ENCODE assay signal across 21 mouse cellular contexts in the genomic region with DNA sequence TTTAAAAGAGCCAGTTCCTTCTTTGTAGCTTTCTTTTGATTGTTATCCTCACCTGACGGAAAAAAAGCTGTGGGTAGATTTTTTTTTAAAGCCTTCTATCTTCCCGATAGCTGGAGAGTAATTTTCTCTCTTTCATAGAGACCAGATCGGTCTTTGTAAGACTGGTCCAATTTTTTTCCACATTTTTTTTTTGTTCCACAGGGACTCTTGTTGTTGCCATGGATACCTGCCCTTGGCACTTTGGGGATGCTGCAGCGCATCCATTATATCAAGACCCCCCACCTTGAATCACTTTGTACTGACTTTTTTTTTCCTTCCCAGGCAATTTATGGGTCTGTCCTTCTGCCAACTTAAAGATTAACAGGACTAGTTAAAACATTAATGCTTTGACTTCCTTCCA.
DNase-seq lines count a peak whose midpoint lies in the region; ATAC-seq lines count a peak whose summit lies in the region.
"Had no signal": no experiment of that assay in that cellular context is flagged by ENCODE, and none has a peak within 500 bp of the region (broad histone marks: within the 10 kb centered on the region; RNA-seq: fewer than 3 reads in every experiment).

No protein-coding gene starts in this region.

- H3K4me1 ChIP-seq in hindbrain, embryonic 14.5 days (replicated peaks; ENCODE audit: control insufficient read depth, insufficient read depth, low read length): no peaks in the 10 kb centered on the region
- H3K4me1 ChIP-seq in hindbrain, embryonic 12.5 days: no peaks in the 10 kb centered on the region
- H3K4me1 ChIP-seq in midbrain, embryonic 15.5 days: no peaks in the 10 kb centered on the region
- H3K4me1 ChIP-seq in midbrain, embryonic 11.5 days (ENCODE audit: control insufficient read depth, insufficient read depth, low read length): no peaks in the 10 kb centered on the region
- H3K4me1 ChIP-seq: embryonic facial prominence, embryonic 12.5 days; hindbrain, embryonic 10.5 days had no signal

- no peaks in the 10 kb centered on the region for H3K36me3 ChIP-seq in hindbrain, embryonic 14.5 days (replicated peaks; ENCODE audit: control insufficient read depth, insufficient read depth)
- H3K36me3 ChIP-seq in hindbrain, embryonic 12.5 days: no peaks in the 10 kb centered on the region
- H3K36me3 ChIP-seq in midbrain, embryonic 15.5 days (replicated peaks): no peaks in the 10 kb centered on the region
- no peaks in the 10 kb centered on the region for H3K36me3 ChIP-seq in midbrain, embryonic 11.5 days (ENCODE audit: control insufficient read depth, insufficient read depth, low read length)
- H3K36me3 ChIP-seq: embryonic facial prominence, embryonic 12.5 days; G1E; heart, embryonic 12.5 days; hindbrain, embryonic 10.5 days had no signal

- no peak overlapping the region for H3K4me3 ChIP-seq in hindbrain, embryonic 14.5 days (replicated peaks; ENCODE audit: low read length)
- no peak overlapping the region for H3K4me3 ChIP-seq in hindbrain, embryonic 12.5 days
- no peak overlapping the region for H3K4me3 ChIP-seq in midbrain, embryonic 15.5 days
- H3K4me3 ChIP-seq in midbrain, embryonic 11.5 days (ENCODE audit: low read depth, low read length): no peak overlapping the region
- H3K4me3 ChIP-seq: embryonic facial prominence, embryonic 12.5 days; gastrocnemius, adult 2 months; heart, embryonic 12.5 days; hindbrain, embryonic 10.5 days had no signal

- peak; percentile 11 to 28 for DNase-seq in cerebellum, postnatal 10 days
- DNase-seq in cerebellum, adult 11-12 months: no peak
- peak; percentile 32 for DNase-seq in hindbrain, embryonic 14.5 days (ENCODE audit: low spot score)
- DNase-seq in midbrain, embryonic 11.5 days (ENCODE audit: low spot score, missing footprints): no peak
- DNase-seq in mesoderm, embryonic 11.5 days (ENCODE audit: low read depth, low spot score): peak; percentile 4
- DNase-seq in urinary bladder, postnatal 10 days (ENCODE audit: low spot score): no peak
- DNase-seq: adrenal gland, postnatal 10 days; B cell, adult 2 months; cerebellum, adult 18-20 months; cerebellum, adult 9-11 months; gastrocnemius, adult 2 months; gastrocnemius, postnatal 25 days had no signal

- no peak overlapping the region for H3K4me2 ChIP-seq in hindbrain, embryonic 14.5 days (replicated peaks)
- H3K4me2 ChIP-seq in hindbrain, embryonic 12.5 days (replicated peaks): no peak overlapping the region
- H3K4me2 ChIP-seq in midbrain, embryonic 15.5 days: no peak overlapping the region
- H3K4me2 ChIP-seq in midbrain, embryonic 11.5 days: no peak overlapping the region
- H3K4me2 ChIP-seq: embryonic facial prominence, embryonic 12.5 days; heart, embryonic 12.5 days had no signal

- no peaks in the 10 kb centered on the region for H3K9me3 ChIP-seq in hindbrain, embryonic 14.5 days (ENCODE audit: control insufficient read depth, low read length)
- H3K9me3 ChIP-seq in hindbrain, embryonic 12.5 days (replicated peaks): no peaks in the 10 kb centered on the region
- no peaks in the 10 kb centered on the region for H3K9me3 ChIP-seq in midbrain, embryonic 15.5 days
- no peaks in the 10 kb centered on the region for H3K9me3 ChIP-seq in midbrain, embryonic 11.5 days (ENCODE audit: control insufficient read depth, low read length)
- H3K9me3 ChIP-seq: embryonic facial prominence, embryonic 12.5 days; G1E; heart, embryonic 12.5 days; hindbrain, embryonic 10.5 days had no signal

- H3K9ac ChIP-seq in hindbrain, embryonic 14.5 days: no peak overlapping the region
- H3K9ac ChIP-seq in hindbrain, embryonic 12.5 days: no peak overlapping the region
- H3K9ac ChIP-seq in midbrain, embryonic 15.5 days: no peak overlapping the region
- H3K9ac ChIP-seq in midbrain, embryonic 11.5 days (ENCODE audit: low read length): no peak overlapping the region
- H3K9ac ChIP-seq: embryonic facial prominence, embryonic 12.5 days; heart, embryonic 12.5 days had no signal

- WGBS in hindbrain, embryonic 14.5 days: 40% methylated on average over 4 of the region's 4 CpGs
- 40% methylated on average over 4 of the region's 4 CpGs for WGBS in hindbrain, embryonic 12.5 days
- 37% methylated on average over 4 of the region's 4 CpGs for WGBS in midbrain, embryonic 15.5 days
- WGBS in midbrain, embryonic 11.5 days: 61% methylated on average over 4 of the region's 4 CpGs

- H3K27me3 ChIP-seq in hindbrain, embryonic 14.5 days (ENCODE audit: control insufficient read depth, insufficient read depth, low read length): no peaks in the 10 kb centered on the region
- H3K27me3 ChIP-seq in hindbrain, embryonic 12.5 days: no peaks in the 10 kb centered on the region
- H3K27me3 ChIP-seq in midbrain, embryonic 15.5 days (replicated peaks): no peaks in the 10 kb centered on the region
- H3K27me3 ChIP-seq in midbrain, embryonic 11.5 days (ENCODE audit: control insufficient read depth, insufficient read depth, low read length): no peaks in the 10 kb centered on the region
- H3K27me3 ChIP-seq: embryonic facial prominence, embryonic 12.5 days; heart, embryonic 12.5 days had no signal

- H3K27ac ChIP-seq in hindbrain, embryonic 14.5 days: no peak overlapping the region
- H3K27ac ChIP-seq in hindbrain, embryonic 12.5 days: no peak overlapping the region
- H3K27ac ChIP-seq in midbrain, embryonic 15.5 days: no peak overlapping the region
- H3K27ac ChIP-seq in midbrain, embryonic 11.5 days (ENCODE audit: low read depth, low read length): no peak overlapping the region
- H3K27ac ChIP-seq: embryonic facial prominence, embryonic 12.5 days; gastrocnemius, adult 2 months; hindbrain, embryonic 10.5 days had no signal

- ATAC-seq in hindbrain, embryonic 14.5 days (ENCODE audit: low FRiP score): no peak
- ATAC-seq in hindbrain, embryonic 12.5 days (ENCODE audit: low FRiP score): no peak
- ATAC-seq in midbrain, embryonic 15.5 days (replicated peaks): peak; percentile 70; the same call in 1 of the 2 replicates
- ATAC-seq in midbrain, embryonic 11.5 days (ENCODE audit: low FRiP score): no peak
- ATAC-seq: CD4-positive, CD25-positive, alpha-beta regulatory T cell, adult 4 months; forebrain, embryonic 16.5 days; inflammation-experienced regulatory T-cells, adult 6 months had no signal

Comparison
In these comparisons a context has a peak if more than half of its experiments do, and no peak if none do; other contexts are left out.
1. DNase-seq: peak in cerebellum, postnatal 10 days (2 of 2), hindbrain, embryonic 14.5 days (single experiment) and mesoderm, embryonic 11.5 days (single experiment); none in cerebellum, adult 11-12 months (single experiment), midbrain, embryonic 11.5 days (single experiment) and urinary bladder, postnatal 10 days (single experiment).